Mouse (Mus musculus) lung, postnatal 0 days (tissue): ENCODE data around the gene Fcamr.

Experiments
- CTCF ChIP-seq: IDR thresholded peaks from 2 replicates; pipeline ENCODE4 v1.5.1; 2016; ENCODE audit warnings: antibody characterized with exemption, mild to moderate bottlenecking
- EP300 ChIP-seq: IDR thresholded peaks from 2 replicates; pipeline ENCODE4 v1.6.1; 2016; ENCODE audit warnings: antibody characterized with exemption, mild to moderate bottlenecking, control low read depth

DNA sequence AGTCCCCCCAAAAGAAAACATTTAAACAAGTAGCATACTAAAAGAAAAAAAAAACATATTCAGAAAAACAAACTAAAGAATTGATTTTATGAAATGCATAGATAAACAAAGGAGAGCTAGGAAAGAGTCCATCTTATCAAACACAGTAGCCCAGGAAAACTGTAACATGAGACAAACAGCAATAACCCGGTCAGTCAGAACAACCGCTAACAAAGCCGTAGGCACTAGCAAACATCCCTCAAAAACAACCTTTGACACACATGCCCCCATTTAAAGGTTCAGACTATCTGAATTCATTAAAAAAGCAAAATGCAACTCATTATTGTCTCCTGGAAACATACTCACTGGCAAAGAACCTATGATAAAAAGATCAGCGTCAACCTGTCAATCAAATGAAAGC lies 56.8 kb downstream of the Fcamr start:
- no peak for TF ChIP-seq CTCF
- TF ChIP-seq EP300: no peak
